Mouse (Mus musculus) hindbrain, postnatal 0 days (tissue): ENCODE measurements at regions not wholly inside any gene's neighbourhood (a gene's known extent, or its start where the extent isn't known, plus 50 kb on each side); places are given as distances from the start of the nearest gene placed in this dataset.

Source experiments
- ATAC-seq: fragments of 200-750 bp; cut with Nextera tagmentation; 2 replicates; pipeline ENCODE4 v1.8.0; 2017; ENCODE audit warnings: mild to moderate bottlenecking, moderate TSS enrichment, moderate library complexity
- DNase-seq: peaks from one replicate; pipeline ENCODE4 v3.0.0-alpha.2; 2015; ENCODE audit warnings: low spot score
- H3K27ac ChIP-seq: fragments of 300-500 bp; sonication (generic); 2 replicates; pipeline ENCODE4 v1.5.1; 2014; ENCODE audit warnings: mild to moderate bottlenecking
- H3K27me3 ChIP-seq: fragments of 300-500 bp; sonication (generic); 2 replicates; pipeline ENCODE4 v1.6.1; 2014; ENCODE audit warnings: low read length, mixed read lengths; ENCODE audit not compliant: insufficient read depth
- H3K36me3 ChIP-seq: fragments of 300-500 bp; sonication (generic); 2 replicates; pipeline ENCODE4 v1.6.1; 2014; ENCODE audit warnings: low read length, mixed read lengths; ENCODE audit not compliant: insufficient read depth
- H3K4me1 ChIP-seq: fragments of 300-500 bp; sonication (generic); 2 replicates; pipeline ENCODE4 v1.6.1; 2014; ENCODE audit warnings: antibody characterized with exemption, low read length, mixed read lengths; ENCODE audit not compliant: insufficient read depth
- H3K4me2 ChIP-seq: fragments of 300-500 bp; sonication (generic); 2 replicates; pipeline ENCODE4 v1.6.1; 2014; ENCODE audit warnings: low read depth, mild to moderate bottlenecking, low read length, moderate library complexity, mixed read lengths
- H3K4me3 ChIP-seq: fragments of 300-500 bp; sonication (generic); 2 replicates; pipeline ENCODE4 v1.5.1; 2014; ENCODE audit warnings: low read length
- H3K9ac ChIP-seq: fragments of 300-500 bp; sonication (generic); replicated peaks from 2 replicates; pipeline ENCODE4 v1.6.1; 2014; ENCODE audit warnings: mild to moderate bottlenecking, low read length, moderate library complexity, mixed read lengths
- H3K9me3 ChIP-seq: fragments of 300-500 bp; sonication (generic); 2 replicates; pipeline ENCODE4 v1.6.1; 2016; ENCODE audit warnings: low read length, mixed read lengths
- CTCF ChIP-seq: IDR thresholded peaks from 2 replicates; pipeline ENCODE4 v1.5.1; 2016; ENCODE audit warnings: antibody characterized with exemption, control low read depth, low read depth
- WGBS: fragments of 180-500 bp; shearing (Covaris S2); extraction: QIAGEN DNeasy Blood & Tissue Kit; methylation state at CpG from one replicate; pipeline ENCODE4 v1.1.7; 2014; 5-methylcytosine and 5-hydroxymethylcytosine counted together

GRCm38 (mm10) chr15:24743240-24743639 lies 670.3 kb downstream of the Basp1 start:
- Histone ChIP-seq H3K4me2 (no peak overlapping the region), H3K4me1 (no peaks in the 10 kb centered on the region), H3K27me3 (no peaks in the 10 kb centered on the region), H3K9me3 (no peaks in the 10 kb centered on the region), H3K4me3 (no peak overlapping the region), H3K36me3 (no peaks in the 10 kb centered on the region), H3K27ac (no peak overlapping the region), H3K9ac (no peak overlapping the region)
- 51% methylated on average over 6 of the region's 6 CpGs for WGBS
- DNase-seq (no peak), ATAC-seq (no peak)
- TF ChIP-seq CTCF: no peak

DNA sequence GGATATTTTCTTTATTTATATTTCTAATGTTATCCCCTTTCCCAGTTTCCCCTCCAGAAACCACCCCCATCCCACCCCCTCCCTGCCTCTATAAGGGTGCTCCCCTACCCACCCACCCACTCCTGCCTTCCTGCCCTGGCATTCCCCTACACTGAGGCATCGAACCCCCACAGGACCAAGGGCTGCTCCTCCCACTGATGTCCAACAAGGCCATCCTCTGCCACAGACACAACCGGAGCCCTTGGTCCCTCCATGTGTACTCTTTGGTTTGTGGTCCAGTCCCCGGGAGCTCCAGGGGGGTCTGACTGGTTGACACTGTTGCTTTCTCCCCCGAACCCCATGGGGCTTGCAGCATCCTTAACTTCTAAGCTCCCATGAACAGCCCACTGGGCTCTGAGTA lies 688.4 kb downstream of the Basp1 start:
- no peaks in the 10 kb centered on the region for H3K27me3 ChIP-seq
- WGBS: 91% methylated on average over 4 of the region's 4 CpGs
- no peaks in the 10 kb centered on the region for H3K36me3 ChIP-seq

GRCm38 (mm10) chr15:24724664-24725063 lies 688.9 kb downstream of the Basp1 start:
- DNase-seq (peak; percentile 77), ATAC-seq (peak; percentile 85)
- H3K27me3 ChIP-seq: no peaks in the 10 kb centered on the region
- 46% methylated on average over 4 of the region's 4 CpGs for WGBS
- H3K9ac ChIP-seq: no peak overlapping the region
- H3K4me3 ChIP-seq: no peak overlapping the region
- peak; percentile 77 for TF ChIP-seq CTCF
- no peaks in the 10 kb centered on the region for H3K9me3 ChIP-seq
- H3K36me3 ChIP-seq: no peaks in the 10 kb centered on the region
- no peak overlapping the region for H3K4me2 ChIP-seq
- H3K4me1 ChIP-seq: no peaks in the 10 kb centered on the region
- H3K27ac ChIP-seq: no peak overlapping the region

More for the DNA sequence above, 688.4 kb downstream of the Basp1 start:
- H3K27ac ChIP-seq: no peak overlapping the region
- H3K4me2 ChIP-seq: no peak overlapping the region
- no peak overlapping the region for H3K9ac ChIP-seq
- H3K4me3 ChIP-seq: no peak overlapping the region
- H3K4me1 ChIP-seq: no peaks in the 10 kb centered on the region
- TF ChIP-seq CTCF: no peak
- ATAC-seq (no peak), DNase-seq (no peak)
- no peaks in the 10 kb centered on the region for H3K9me3 ChIP-seq

- no peak overlapping the region for H3K4me3 ChIP-seq
- no peak overlapping the region for H3K9ac ChIP-seq
- no peaks in the 10 kb centered on the region for H3K4me1 ChIP-seq
- no peak overlapping the region for H3K27ac ChIP-seq
- H3K27me3 ChIP-seq: no peaks in the 10 kb centered on the region
- H3K9me3 ChIP-seq: no peaks in the 10 kb centered on the region
- no peak for DNase-seq
- WGBS: 65% methylated on average over 2 of the region's 2 CpGs
- ATAC-seq: no peak
- TF ChIP-seq CTCF: no peak
- no peaks in the 10 kb centered on the region for H3K36me3 ChIP-seq
- no peak overlapping the region for H3K4me2 ChIP-seq
Measured at GRCm38 (mm10) chr15:24720346-24720745, 693.2 kb downstream of the Basp1 start.

DNA sequence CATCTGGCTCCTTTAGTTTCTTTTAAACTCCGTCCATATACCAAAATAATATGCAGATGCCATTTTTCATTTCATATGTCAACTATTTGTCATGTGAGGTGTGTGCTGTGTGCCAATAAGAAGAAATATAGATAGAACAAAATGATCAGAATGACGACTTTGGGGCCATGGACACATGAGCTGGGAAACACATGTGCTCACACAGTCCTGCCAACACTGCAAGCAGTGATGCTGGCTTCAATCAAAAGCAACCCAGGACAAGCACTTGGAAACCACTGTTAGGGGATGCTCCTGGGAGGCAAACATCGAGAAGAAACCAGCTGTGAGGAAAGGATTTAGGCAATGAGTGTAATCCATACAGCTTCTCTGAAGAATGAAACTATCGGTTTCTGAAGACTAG lies 731.4 kb downstream of the Basp1 start:
- DNase-seq: no peak
- H3K27ac ChIP-seq: no peak overlapping the region
- no peak overlapping the region for H3K4me3 ChIP-seq
- ATAC-seq: no peak
- H3K36me3 ChIP-seq: no peaks in the 10 kb centered on the region
- WGBS: 79% methylated on average over 4 of the region's 4 CpGs
- no peak overlapping the region for H3K9ac ChIP-seq
- H3K27me3 ChIP-seq: no peaks in the 10 kb centered on the region
- TF ChIP-seq CTCF: no peak
- no peak overlapping the region for H3K4me2 ChIP-seq
- no peaks in the 10 kb centered on the region for H3K9me3 ChIP-seq
- no peaks in the 10 kb centered on the region for H3K4me1 ChIP-seq

DNA sequence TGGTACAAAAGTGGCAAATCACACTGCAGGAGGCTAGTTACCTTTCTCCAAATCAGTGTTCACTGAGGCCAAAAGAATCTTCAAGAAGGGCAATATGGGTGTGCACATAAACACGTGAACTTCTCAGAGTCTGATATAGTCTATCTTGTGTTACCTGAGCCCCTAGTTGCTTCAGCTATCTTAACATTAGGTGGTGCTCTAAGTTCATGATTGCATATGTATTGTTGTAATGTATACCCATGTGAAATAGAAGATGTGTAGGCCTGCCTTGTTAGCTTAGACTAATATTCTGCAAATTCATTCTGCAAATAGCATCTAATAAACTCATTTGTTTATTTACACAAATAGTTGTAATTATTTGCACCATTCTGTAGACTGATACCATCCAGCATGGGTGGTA lies 764.6 kb downstream of the Basp1 start:
- ATAC-seq: peak; percentile 80
- Histone ChIP-seq H3K9me3 (no peaks in the 10 kb centered on the region), H3K27ac (no peak overlapping the region), H3K4me1 (no peaks in the 10 kb centered on the region), H3K4me2 (no peak overlapping the region), H3K9ac (no peak overlapping the region), H3K4me3 (no peak overlapping the region), H3K27me3 (no peaks in the 10 kb centered on the region), H3K36me3 (no peaks in the 10 kb centered on the region)
- peak; percentile 70 for TF ChIP-seq CTCF
- DNase-seq: peak; percentile 72
- WGBS: 50% methylated on average over 1 of the region's 1 CpGs

GRCm38 (mm10) chr15:24635620-24636019 lies 777.9 kb downstream of the Basp1 start:
- Histone ChIP-seq H3K4me2 (no peak overlapping the region), H3K36me3 (no peaks in the 10 kb centered on the region), H3K27ac (no peak overlapping the region), H3K27me3 (no peaks in the 10 kb centered on the region), H3K4me1 (no peaks in the 10 kb centered on the region), H3K9me3 (no peaks in the 10 kb centered on the region), H3K9ac (no peak overlapping the region), H3K4me3 (no peak overlapping the region)
- DNase-seq: no peak
- TF ChIP-seq CTCF: no peak
- ATAC-seq: no peak
- WGBS: 56% methylated on average over 2 of the region's 2 CpGs
